Mouse (Mus musculus) ovary, adult 18-20 months (tissue): ENCODE data around the gene Os9.
"Not testable (repeated sequence)": the region's sequence is repeated elsewhere in the genome, so short reads cannot be mapped to it uniquely, and the experiment has no call there.

Source experiments
- DNase-seq: peaks from one replicate; pipeline ENCODE4 v3.0.0; 2022; ENCODE audit warnings: low spot score, mixed read lengths

Gene Os9

DNA sequence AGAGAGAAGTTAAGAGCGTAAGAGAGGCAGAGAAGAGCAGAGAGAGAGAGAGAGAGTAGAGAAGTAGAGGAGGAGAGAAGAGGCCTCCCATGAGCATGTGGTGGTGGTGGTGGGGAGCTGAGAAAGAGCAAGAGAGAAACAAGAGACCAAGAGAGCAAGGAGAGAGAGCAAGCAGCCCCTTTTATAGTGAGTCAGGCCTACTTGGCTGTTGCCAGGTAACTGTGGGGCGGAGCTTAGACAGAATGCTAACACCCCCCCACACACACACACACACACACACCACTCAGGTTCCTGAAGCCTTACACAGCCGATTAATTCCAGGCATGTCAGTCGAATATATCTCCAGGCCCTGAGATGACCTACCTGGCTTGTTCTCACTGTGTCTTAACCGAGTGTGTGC lies 24.4 kb upstream of the Os9 start:
- no peak for DNase-seq

DNA sequence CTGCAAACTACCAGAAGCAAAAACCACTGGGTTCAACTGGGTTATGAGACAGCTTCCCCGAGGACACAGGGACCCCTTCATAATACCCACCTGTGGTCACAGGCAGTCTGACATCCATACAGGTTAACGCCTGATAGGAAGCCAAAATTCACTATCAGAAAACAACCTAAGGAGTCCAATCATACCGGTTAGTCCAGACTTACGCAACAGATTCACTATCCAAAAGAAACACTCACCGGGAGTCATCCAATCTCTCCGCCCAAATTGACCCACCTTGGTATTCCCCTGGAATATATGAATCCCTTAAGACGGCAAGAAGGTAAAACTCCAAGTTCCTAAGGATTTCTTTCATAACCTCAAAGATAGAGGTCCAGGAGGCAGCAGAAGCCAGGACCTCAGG lies 23.6 kb upstream of the Os9 start:
- no peak for DNase-seq

DNA sequence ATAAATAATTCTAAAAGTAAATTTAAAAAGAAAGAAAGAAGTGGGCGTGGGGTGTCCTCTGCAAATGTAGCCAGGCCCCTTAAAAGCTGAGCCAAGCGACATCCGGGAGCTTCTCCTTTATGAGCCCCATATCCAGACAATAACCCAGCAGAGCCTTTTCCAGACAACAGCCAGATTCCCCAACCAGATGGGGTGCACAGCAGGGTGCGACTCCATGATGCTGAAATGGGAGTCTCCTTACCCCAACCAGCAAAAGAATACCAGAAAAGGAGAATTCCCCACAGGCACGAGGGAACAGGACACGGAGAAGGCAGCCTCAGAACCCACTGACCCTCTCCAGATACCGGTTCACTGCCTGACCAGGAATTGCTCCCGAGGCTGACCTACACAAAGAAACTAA lies 22.3 kb upstream of the Os9 start:
- no peak for DNase-seq

GRCm38 (mm10) chr10:127141500-127141899 lies 20.6 kb upstream of the Os9 start:
- DNase-seq, result no peak

DNA sequence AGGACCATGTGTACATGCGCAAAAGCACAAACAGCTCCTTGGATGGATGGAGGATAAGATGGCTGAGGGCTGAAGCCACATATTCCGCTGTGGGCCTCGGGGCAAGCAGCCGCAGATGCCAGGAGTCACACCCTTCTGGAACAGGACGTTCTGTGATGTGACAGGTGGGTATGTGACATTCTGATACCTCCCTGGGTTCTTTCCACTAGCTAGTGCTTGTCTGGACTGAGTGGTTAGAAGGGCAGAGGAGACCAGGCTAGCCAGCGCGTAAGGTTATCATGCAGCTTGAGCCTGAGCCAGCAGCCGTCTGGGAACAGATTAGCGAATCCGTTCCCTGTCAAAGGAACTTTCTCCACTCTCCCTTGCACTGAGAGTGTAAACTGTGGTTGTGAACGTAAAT lies 20.0 kb upstream of the Os9 start:
- no peak for DNase-seq

DNA sequence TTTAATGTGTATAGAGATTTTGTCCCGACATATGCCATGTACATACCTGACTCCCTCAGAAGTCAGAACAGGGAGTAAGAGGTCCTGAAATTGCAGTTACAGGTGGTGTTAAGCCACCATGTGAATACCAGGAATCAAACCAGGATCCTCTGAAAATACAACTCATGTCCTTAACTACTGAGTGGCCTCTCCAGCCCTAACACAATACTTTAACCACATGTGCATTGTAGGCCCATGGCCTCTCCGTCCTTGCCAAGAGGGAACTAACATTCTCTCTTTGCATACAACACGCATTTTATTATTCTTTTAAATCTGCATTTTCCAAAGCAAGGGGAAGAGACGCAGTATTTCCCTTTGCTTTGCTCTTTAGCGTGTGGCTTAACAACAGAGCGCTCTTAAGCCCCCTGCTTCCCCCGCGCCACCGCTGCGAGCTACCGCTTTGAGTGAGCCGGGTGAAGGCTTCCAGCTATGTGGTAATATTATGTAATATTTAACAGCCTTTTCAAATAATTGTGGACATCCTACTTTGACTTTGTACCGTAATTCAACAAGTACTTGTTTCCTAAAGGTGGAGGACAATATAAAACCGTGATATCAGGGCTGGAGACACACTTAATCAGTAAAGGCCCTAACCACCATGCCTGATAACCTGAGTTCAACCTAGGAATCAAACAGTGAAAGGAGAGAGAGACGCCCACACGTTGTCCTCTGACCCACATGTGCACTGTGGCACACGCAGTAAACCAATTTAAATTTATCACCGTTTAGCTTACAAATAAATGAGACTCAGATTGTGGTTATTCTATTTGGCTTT lies 17.6 kb upstream of the Os9 start:
- no peak for DNase-seq

DNA sequence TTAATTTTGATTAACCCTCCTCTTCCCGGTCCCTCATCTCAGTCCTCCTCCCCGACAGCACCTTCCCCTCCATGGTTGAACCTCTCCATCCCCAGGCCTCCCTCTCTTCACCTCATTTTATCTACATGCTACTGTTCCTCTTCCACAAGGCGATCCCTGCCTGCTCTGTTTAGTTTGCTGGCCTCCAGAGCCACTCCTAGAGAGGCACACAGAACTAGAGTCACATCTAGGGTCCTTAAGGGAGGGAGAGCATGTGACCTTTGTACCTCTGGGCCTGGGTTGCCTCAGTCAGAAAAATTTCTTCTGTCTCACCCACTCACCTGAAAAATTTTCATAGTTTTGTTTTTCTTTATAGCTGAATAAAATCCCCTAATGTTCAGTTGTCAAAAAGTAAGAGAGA lies 17.0 kb upstream of the Os9 start:
- DNase-seq, result no peak

DNA sequence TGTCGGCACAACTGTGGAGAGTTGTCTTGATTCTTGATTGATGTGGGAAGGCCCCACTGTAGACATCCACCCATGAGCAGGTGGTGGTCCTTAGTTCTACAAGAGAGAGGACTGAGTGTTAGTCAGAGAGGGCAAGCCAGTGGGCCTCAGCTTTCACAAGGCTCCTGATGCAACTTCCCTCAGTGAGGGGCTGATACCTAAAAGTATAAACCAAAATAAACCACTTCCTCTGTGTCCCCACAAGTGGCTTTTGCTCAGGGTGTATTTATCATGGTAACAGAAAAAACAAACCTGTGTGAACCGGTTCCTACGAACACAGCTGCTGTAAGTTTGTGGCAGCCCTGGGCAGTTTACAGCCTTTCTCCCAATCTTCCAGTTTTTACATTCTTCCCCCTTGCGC lies 15.6 kb upstream of the Os9 start:
- no peak for DNase-seq

GRCm38 (mm10) chr10:127135118-127135836 lies 14.3 kb upstream of the Os9 start:
- no peak for DNase-seq

- DNase-seq, result not testable (repeated sequence)
These were observed 13.6 kb upstream of the Os9 start for GRCm38 (mm10) chr10:127134394-127135035.

DNA sequence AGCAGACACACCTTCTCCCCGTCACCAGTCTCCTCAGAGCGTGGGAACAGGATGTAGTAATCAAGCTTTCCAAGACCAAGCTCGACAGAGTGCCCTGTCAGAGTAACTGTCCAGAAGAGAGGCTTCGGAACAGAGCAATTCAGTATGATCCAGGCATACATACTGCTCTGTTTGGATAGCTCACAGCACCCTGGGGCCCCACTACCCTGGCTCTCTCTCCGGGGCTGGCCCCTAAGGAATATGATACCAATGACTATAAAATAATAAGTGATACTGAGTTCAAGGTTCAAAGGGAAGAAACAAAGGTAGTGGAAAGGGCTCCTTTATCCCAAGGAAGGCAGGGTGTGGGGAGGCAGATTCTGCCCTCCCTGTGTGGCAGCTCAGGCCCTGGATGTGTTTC lies 11.5 kb upstream of the Os9 start:
- DNase-seq, result no peak

GRCm38 (mm10) chr10:127129431-127129830 lies 8.5 kb upstream of the Os9 start:
- no peak for DNase-seq

DNA sequence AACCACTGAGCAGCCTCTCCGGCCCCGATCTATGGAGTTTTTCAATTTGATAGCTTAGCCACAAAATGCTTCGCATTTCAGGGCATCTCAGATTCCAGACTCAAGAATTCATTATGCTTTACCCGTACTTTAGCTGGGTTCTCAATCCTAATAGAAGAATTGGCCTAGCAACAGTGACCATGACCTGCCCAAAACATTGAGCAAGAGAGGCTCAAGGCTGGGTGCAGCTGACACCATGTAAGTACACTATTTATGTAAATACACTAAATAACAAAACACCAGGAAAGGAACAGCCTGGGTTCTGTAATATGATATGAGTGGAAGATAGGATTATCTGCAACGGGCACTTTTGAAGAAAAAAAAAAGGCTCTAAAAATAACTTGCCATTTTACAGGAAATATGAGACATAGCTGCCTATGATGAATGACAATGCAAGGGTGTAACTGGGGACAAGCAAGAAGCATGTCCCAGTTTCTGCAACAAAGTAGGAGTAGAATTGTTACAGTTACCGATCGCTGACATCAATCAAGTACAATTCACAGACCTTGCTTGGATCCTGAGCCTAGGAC lies 6.9 kb upstream of the Os9 start:
- DNase-seq, result no peak

DNA sequence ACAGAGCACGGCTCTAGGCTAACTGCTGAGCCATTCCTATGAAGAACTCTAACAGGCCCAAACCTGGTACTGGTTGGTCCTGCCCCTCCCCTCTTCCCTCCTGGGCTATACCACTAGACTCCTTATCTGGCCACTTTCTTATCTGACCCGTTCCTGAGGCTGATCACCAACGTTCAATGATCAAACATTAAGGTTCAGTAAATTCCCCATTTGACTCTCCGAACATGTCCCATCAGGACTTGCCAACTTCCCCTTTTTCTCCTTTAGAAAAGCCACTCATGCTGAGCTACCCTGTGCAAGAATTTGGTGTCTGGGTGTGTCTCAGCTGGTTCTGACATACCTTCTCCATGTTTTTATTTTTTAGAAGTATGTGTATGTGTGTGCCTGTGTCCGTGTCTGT lies 5.6 kb upstream of the Os9 start:
- no peak for DNase-seq

DNA sequence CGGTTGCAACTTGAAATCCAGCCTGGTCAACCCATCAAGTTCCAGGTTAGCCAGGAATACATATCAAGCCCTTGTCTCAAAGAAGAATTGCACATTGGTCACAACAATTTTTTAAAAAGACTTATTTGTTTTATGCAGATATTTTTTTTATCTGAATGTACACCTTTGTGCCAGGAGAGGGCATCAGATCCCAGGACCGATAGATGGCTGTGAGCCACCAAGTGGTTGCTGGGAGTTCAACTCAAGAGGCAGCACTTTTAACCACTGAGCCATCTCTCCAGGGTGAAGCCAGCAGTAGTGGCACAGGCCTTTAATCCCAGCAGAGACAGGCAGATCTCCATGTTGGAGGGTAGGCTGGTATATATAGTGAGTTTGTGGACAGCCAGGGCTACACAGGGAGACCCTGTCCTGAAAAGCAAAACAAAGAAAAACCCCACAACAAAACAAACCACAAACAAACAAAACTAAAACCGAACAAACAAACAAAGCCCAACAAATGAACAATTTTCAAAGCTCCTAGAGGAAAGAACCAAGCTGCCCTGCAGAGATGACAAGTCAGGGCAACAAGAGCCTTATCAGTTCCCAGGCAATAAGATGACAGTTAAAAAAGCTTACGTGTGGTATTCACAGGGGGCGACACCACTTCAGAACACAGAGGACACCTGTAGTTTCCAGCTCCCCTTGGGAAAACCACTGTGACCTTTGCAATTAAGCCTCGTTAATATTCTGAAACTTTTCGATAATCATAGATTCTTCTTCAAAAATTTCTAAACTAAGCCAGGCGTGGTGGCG lies 4.5 kb upstream of the Os9 start:
- DNase-seq, result no peak

DNA sequence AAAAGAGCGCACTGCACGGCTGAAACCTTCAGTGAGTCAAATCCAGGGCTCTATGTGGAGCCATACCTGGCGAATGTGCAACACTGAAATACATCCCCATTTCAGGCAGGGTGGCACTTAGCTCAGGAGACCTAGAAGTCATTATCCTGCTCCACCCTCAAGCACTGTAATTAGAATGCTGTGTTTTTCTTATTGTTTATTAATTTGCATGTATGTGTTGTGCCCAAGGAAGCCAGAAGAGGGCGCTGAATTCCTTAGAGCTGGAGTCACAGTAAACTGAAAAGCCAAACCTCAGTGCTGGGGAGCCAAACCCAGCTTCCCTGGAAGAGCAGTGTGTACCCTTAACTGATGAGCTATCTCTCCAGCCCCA lies 2.5 kb upstream of the Os9 start:
- no peak for DNase-seq

- no peak for DNase-seq
These were observed 2.0 kb upstream of the Os9 start for GRCm38 (mm10) chr10:127122784-127123435.

DNA sequence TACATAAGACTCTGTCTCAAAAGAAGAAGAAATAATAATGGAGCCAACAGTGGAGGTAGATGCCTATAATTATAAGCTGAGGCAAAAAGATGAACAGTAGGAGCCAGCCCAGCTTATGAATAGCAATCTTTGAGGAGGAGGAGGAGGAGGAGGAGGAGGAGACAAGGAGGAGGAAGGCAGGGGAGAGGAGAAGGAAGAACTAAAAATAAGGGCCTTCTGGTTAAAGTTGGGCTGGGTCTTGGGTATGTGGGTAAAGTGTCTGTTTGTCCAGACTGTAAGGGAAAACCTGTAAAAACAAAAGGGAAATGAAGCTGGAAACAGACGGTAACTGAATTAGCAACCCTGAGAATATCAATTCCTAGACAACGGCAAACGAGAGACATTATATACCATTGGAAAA lies 1.1 kb upstream of the Os9 start:
- no peak for DNase-seq

DNA sequence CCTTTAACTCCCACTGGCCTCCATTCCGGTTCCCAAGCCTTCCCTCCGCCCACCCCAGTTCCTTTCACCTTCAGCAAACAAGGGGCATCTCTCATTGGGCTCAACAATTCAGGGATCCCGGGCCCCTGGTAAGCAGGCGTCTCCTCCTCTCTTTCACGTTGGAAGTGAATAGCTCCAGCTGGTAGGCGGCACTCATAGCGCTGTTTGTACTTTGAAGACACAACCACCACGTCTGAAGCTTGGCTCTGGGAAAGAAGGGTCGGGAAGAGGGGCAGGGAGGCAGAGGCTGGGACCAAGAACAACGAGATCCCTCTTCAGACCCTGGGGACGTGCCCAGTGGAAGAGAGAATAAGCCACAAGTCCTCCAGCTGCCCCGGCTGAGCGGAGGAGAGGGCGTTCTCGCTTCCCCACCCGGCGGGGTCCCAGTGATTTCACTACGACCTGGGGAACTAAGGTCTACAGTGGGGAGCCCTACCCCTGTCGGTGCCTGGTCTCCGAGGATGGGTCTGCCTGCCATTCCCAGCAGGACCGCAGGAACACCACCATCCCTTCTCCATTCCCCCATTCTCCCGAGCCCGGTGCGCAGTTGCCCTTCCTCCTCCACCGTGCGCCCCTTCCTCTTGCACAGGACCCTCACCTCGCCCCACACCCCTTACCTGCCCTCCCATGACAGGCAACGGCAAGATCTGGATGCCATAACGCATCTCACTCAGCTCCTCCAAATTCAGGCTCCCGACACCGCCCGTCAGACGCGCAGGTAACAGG lies 448 bp downstream of the Os9 start:
- no peak for DNase-seq

GRCm38 (mm10) chr10:127119229-127119628 lies 1.7 kb downstream of the Os9 start:
- no peak for DNase-seq

DNA sequence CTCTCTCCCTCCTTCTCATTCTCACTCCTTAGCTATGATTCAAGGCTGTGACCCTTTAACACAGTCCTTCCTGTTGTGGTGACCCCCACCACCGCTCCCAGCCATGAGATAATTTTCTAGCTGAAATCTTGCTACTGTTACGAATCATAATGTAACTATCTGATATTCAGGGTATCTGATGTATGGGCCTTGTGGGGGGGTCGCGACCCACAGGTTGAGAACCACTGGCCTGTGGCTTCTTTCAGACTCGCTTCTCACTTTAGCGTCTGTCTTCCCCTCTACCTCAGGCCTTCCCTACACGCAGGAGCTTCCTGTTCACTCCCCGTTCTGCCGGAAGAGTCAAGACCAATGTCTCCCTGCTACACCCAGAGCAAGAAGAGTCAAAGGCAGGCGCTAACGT lies 2.5 kb downstream of the Os9 start:
- DNase-seq, result no peak
